Comparison of ENCODE assay signal across 8 mouse cellular contexts in genomic region chr9:63956052-63956451, GRCm38 (mm10).
DNase-seq lines count a peak whose midpoint lies in the region; ATAC-seq lines count a peak whose summit lies in the region.

No protein-coding gene starts in this region.

- 34% methylated on average over 9 of the region's 9 CpGs for WGBS in liver, embryonic 12.5 days (ENCODE audit: insufficient replicate concordance)
- 42% methylated on average over 9 of the region's 9 CpGs for WGBS in intestine, embryonic 16.5 days
- 39% methylated on average over 9 of the region's 9 CpGs for WGBS in limb, embryonic 11.5 days

- 0 out of 2 replicates have a peak, but pooled peaks cover 7% of the 10 kb centered on the region for H3K27me3 ChIP-seq in liver, embryonic 12.5 days (replicated peaks)
- no peaks in the 10 kb centered on the region for H3K27me3 ChIP-seq in intestine, embryonic 16.5 days (replicated peaks; ENCODE audit: control insufficient read depth, insufficient read depth, low read length)
- no peaks in the 10 kb centered on the region for H3K27me3 ChIP-seq in limb, embryonic 11.5 days (ENCODE audit: control insufficient read depth, insufficient read depth, low read length)

- peak; percentile 74 for DNase-seq in liver
- peak; percentile 83 for DNase-seq in brain, adult 2 months (ENCODE audit: low read depth, low spot score)
- peak; percentile 83 for DNase-seq in forelimb bud, embryonic 11.5 days (ENCODE audit: low read depth, low spot score)
- DNase-seq in limb, embryonic 11.5 days (ENCODE audit: low spot score), result peak; percentile 89
- DNase-seq in retina, postnatal 7 days (ENCODE audit: low read depth, low spot score), result peak; percentile 65
- peak; percentile 62 for DNase-seq in urinary bladder, adult 2 months (ENCODE audit: low spot score)

- no peaks in the 10 kb centered on the region for H3K9me3 ChIP-seq in liver, embryonic 12.5 days (replicated peaks)
- no peaks in the 10 kb centered on the region for H3K9me3 ChIP-seq in intestine, embryonic 16.5 days (ENCODE audit: control insufficient read depth, low read length)
- H3K9me3 ChIP-seq in limb, embryonic 11.5 days (ENCODE audit: control insufficient read depth, low read length), result no peaks in the 10 kb centered on the region

- no peak overlapping the region for H3K4me3 ChIP-seq in liver, embryonic 12.5 days
- no peak overlapping the region for H3K4me3 ChIP-seq in intestine, embryonic 16.5 days (ENCODE audit: low read length)
- no peak overlapping the region for H3K4me3 ChIP-seq in limb, embryonic 11.5 days (ENCODE audit: low read depth, low read length)

- peaks cover 58% of the 10 kb centered on the region for H3K4me1 ChIP-seq in liver, embryonic 12.5 days
- H3K4me1 ChIP-seq in intestine, embryonic 16.5 days (ENCODE audit: control insufficient read depth, insufficient read depth, low read length), result peaks cover 39% of the 10 kb centered on the region
- peaks cover 37% of the 10 kb centered on the region for H3K4me1 ChIP-seq in limb, embryonic 11.5 days (ENCODE audit: control insufficient read depth, insufficient read depth, low read length)

- no peak overlapping the region for H3K27ac ChIP-seq in liver, embryonic 12.5 days
- no peak overlapping the region for H3K27ac ChIP-seq in intestine, embryonic 16.5 days (ENCODE audit: low read length)
- no peak overlapping the region for H3K27ac ChIP-seq in limb, embryonic 11.5 days (replicated peaks; ENCODE audit: low read depth, low read length)

- H3K9ac ChIP-seq in liver, embryonic 12.5 days, result no peak overlapping the region
- H3K9ac ChIP-seq in intestine, embryonic 16.5 days (ENCODE audit: low read depth, low read length), result 0 out of 2 replicates have a peak overlapping the region, but pooled peaks have one; percentile 17
- H3K9ac ChIP-seq in limb, embryonic 11.5 days (ENCODE audit: low read length), result no peak overlapping the region

- no peak for ATAC-seq in liver, embryonic 12.5 days
- no peak for ATAC-seq in intestine, embryonic 16.5 days
- no peak for ATAC-seq in limb, embryonic 11.5 days (ENCODE audit: insufficient number of reproducible peaks, low FRiP score, low TSS enrichment, low read depth)

- H3K36me3 ChIP-seq in liver, embryonic 12.5 days, result peaks cover 13% of the 10 kb centered on the region
- H3K36me3 ChIP-seq in intestine, embryonic 16.5 days (ENCODE audit: control insufficient read depth, insufficient read depth, low read length), result 0 out of 2 replicates have a peak, but pooled peaks cover 4% of the 10 kb centered on the region
- peaks cover 3% of the 10 kb centered on the region for H3K36me3 ChIP-seq in limb, embryonic 11.5 days (ENCODE audit: control insufficient read depth, insufficient read depth, low read length)

- no peak overlapping the region for H3K4me2 ChIP-seq in liver, embryonic 12.5 days
- no peak overlapping the region for H3K4me2 ChIP-seq in intestine, embryonic 16.5 days (ENCODE audit: low read depth, low read length)
- no peak overlapping the region for H3K4me2 ChIP-seq in limb, embryonic 11.5 days (ENCODE audit: low read depth, severe bottlenecking)
